Mouse (Mus musculus): ENCODE measurements around the gene Tmtc2. TPM values are rescaled to one million over a fixed set of nuclear protein-coding genes. Genes with fewer than 3 reads are reported as not detected.

Tmtc2 gene
- polyA plus RNA-seq, 1 experiment from 2014 or later, result 5.5 TPM

GRCm38 (mm10) chr10:105474162-105474830, 100.0 kb downstream of the Tmtc2 start:
- DNase-seq (ENCODE audit: low spot score) (no peak), ATAC-seq (no peak)

GRCm38 (mm10) chr10:105464378-105464777, 109.9 kb downstream of the Tmtc2 start:
- no peak for ATAC-seq
- H3K36me3 ChIP-seq (ENCODE audit: control insufficient read depth, insufficient read depth, low read length), result no peaks in the 10 kb centered on the region
- H3K27me3 ChIP-seq (replicated peaks; ENCODE audit: control insufficient read depth, insufficient read depth, low read length), result no peaks in the 10 kb centered on the region
- peak; percentile 24 for DNase-seq (ENCODE audit: low spot score)
- H3K4me1 ChIP-seq (ENCODE audit: control insufficient read depth, insufficient read depth, low read length), result no peaks in the 10 kb centered on the region
- no peak overlapping the region for H3K27ac ChIP-seq (ENCODE audit: low read depth, low read length)
- 47% methylated on average over 4 of the region's 4 CpGs for WGBS
- no peak overlapping the region for H3K4me2 ChIP-seq (ENCODE audit: low read length)
- H3K9me3 ChIP-seq (replicated peaks; ENCODE audit: control insufficient read depth, low read length), result no peaks in the 10 kb centered on the region
- no peak overlapping the region for H3K9ac ChIP-seq (ENCODE audit: low read length)
- H3K4me3 ChIP-seq (ENCODE audit: low read depth, low read length), result no peak overlapping the region

More at GRCm38 (mm10) chr10:105474162-105474830, 100.0 kb downstream of the Tmtc2 start:
- Histone ChIP-seq H3K27me3 (replicated peaks; ENCODE audit: control insufficient read depth, insufficient read depth, low read length) (no peaks in the 10 kb centered on the region), H3K4me1 (ENCODE audit: control insufficient read depth, insufficient read depth, low read length) (peaks cover 1% of the 10 kb centered on the region; the same call in 1 of the 2 replicates), H3K9ac (ENCODE audit: low read length) (no peak overlapping the region), H3K4me2 (ENCODE audit: low read length) (no peak overlapping the region), H3K36me3 (ENCODE audit: control insufficient read depth, insufficient read depth, low read length) (no peaks in the 10 kb centered on the region), H3K4me3 (ENCODE audit: low read depth, low read length) (no peak overlapping the region), H3K27ac (ENCODE audit: low read depth, low read length) (no peak overlapping the region), H3K9me3 (replicated peaks; ENCODE audit: control insufficient read depth, low read length) (no peaks in the 10 kb centered on the region)
- WGBS, result 68% methylated on average over 6 of the region's 6 CpGs

GRCm38 (mm10) chr10:105453441-105453840, 120.8 kb downstream of the Tmtc2 start:
- Histone ChIP-seq H3K27ac (ENCODE audit: low read depth, low read length) (no peak overlapping the region), H3K27me3 (replicated peaks; ENCODE audit: control insufficient read depth, insufficient read depth, low read length) (no peaks in the 10 kb centered on the region)

GRCm38 (mm10) chr10:105447191-105447590, 127.1 kb downstream of the Tmtc2 start:
- Histone ChIP-seq H3K4me2 (ENCODE audit: low read length) (no peak overlapping the region), H3K9me3 (replicated peaks; ENCODE audit: control insufficient read depth, low read length) (no peaks in the 10 kb centered on the region), H3K27me3 (replicated peaks; ENCODE audit: control insufficient read depth, insufficient read depth, low read length) (no peaks in the 10 kb centered on the region), H3K4me3 (ENCODE audit: low read depth, low read length) (no peak overlapping the region), H3K9ac (ENCODE audit: low read length) (no peak overlapping the region), H3K27ac (ENCODE audit: low read depth, low read length) (no peak overlapping the region), H3K4me1 (ENCODE audit: control insufficient read depth, insufficient read depth, low read length) (0 out of 2 replicates have a peak, but pooled peaks cover 3% of the 10 kb centered on the region), H3K36me3 (ENCODE audit: control insufficient read depth, insufficient read depth, low read length) (no peaks in the 10 kb centered on the region)
- whole genome bisulfite sequencing, result 96% methylated on average over 2 of the region's 2 CpGs
- ATAC-seq (no peak), DNase-seq (ENCODE audit: low spot score) (no peak)

More at GRCm38 (mm10) chr10:105453441-105453840, 120.8 kb downstream of the Tmtc2 start:
- Histone ChIP-seq H3K4me3 (ENCODE audit: low read depth, low read length) (no peak overlapping the region), H3K9me3 (replicated peaks; ENCODE audit: control insufficient read depth, low read length) (no peaks in the 10 kb centered on the region), H3K36me3 (ENCODE audit: control insufficient read depth, insufficient read depth, low read length) (no peaks in the 10 kb centered on the region), H3K9ac (ENCODE audit: low read length) (no peak overlapping the region), H3K4me2 (ENCODE audit: low read length) (no peak overlapping the region), H3K4me1 (ENCODE audit: control insufficient read depth, insufficient read depth, low read length) (no peaks in the 10 kb centered on the region)
- DNase-seq (ENCODE audit: low spot score) (no peak), ATAC-seq (no peak)
- 80% methylated on average over 8 of the region's 8 CpGs for WGBS

GRCm38 (mm10) chr10:105444309-105444708, 129.9 kb downstream of the Tmtc2 start:
- H3K36me3 ChIP-seq (ENCODE audit: control insufficient read depth, insufficient read depth, low read length), result no peaks in the 10 kb centered on the region
- no peaks in the 10 kb centered on the region for H3K9me3 ChIP-seq (replicated peaks; ENCODE audit: control insufficient read depth, low read length)
- no peak overlapping the region for H3K4me3 ChIP-seq (ENCODE audit: low read depth, low read length)
- no peak for ATAC-seq
- DNase-seq (ENCODE audit: low spot score), result no peak
- no peaks in the 10 kb centered on the region for H3K27me3 ChIP-seq (replicated peaks; ENCODE audit: control insufficient read depth, insufficient read depth, low read length)
- 87% methylated on average over 3 of the region's 3 CpGs for WGBS
- no peak overlapping the region for H3K9ac ChIP-seq (ENCODE audit: low read length)
- no peak overlapping the region for H3K4me2 ChIP-seq (ENCODE audit: low read length)
- H3K4me1 ChIP-seq (ENCODE audit: control insufficient read depth, insufficient read depth, low read length), result 0 out of 2 replicates have a peak, but pooled peaks cover 3% of the 10 kb centered on the region
- H3K27ac ChIP-seq (ENCODE audit: low read depth, low read length), result no peak overlapping the region

GRCm38 (mm10) chr10:105434879-105435278, 139.4 kb downstream of the Tmtc2 start:
- ATAC-seq (no peak), DNase-seq (ENCODE audit: low spot score) (peak; percentile 48)
- Histone ChIP-seq H3K27me3 (replicated peaks; ENCODE audit: control insufficient read depth, insufficient read depth, low read length) (no peaks in the 10 kb centered on the region; the same call in 1 of the 2 replicates), H3K36me3 (ENCODE audit: control insufficient read depth, insufficient read depth, low read length) (no peaks in the 10 kb centered on the region), H3K9me3 (replicated peaks; ENCODE audit: control insufficient read depth, low read length) (no peaks in the 10 kb centered on the region), H3K4me1 (ENCODE audit: control insufficient read depth, insufficient read depth, low read length) (peaks cover 6% of the 10 kb centered on the region; the same call in 1 of the 2 replicates), H3K27ac (ENCODE audit: low read depth, low read length) (no peak overlapping the region), H3K9ac (ENCODE audit: low read length) (no peak overlapping the region), H3K4me3 (ENCODE audit: low read depth, low read length) (no peak overlapping the region), H3K4me2 (ENCODE audit: low read length) (no peak overlapping the region)
- WGBS, result 70% methylated on average over 5 of the region's 5 CpGs

- Histone ChIP-seq H3K27me3 (replicated peaks; ENCODE audit: control insufficient read depth, insufficient read depth, low read length) (no peaks in the 10 kb centered on the region; the same call in 1 of the 2 replicates), H3K36me3 (ENCODE audit: control insufficient read depth, insufficient read depth, low read length) (no peaks in the 10 kb centered on the region), H3K27ac (ENCODE audit: low read depth, low read length) (no peak overlapping the region), H3K9me3 (replicated peaks; ENCODE audit: control insufficient read depth, low read length) (no peaks in the 10 kb centered on the region), H3K4me1 (ENCODE audit: control insufficient read depth, insufficient read depth, low read length) (peaks cover 6% of the 10 kb centered on the region; the same call in 1 of the 2 replicates), H3K9ac (ENCODE audit: low read length) (no peak overlapping the region), H3K4me3 (ENCODE audit: low read depth, low read length) (no peak overlapping the region), H3K4me2 (ENCODE audit: low read length) (no peak overlapping the region)
- 41% methylated on average over 3 of the region's 3 CpGs for WGBS
- DNase-seq (ENCODE audit: low spot score) (no peak), ATAC-seq (no peak)
These were observed 143.4 kb downstream of the Tmtc2 start for GRCm38 (mm10) chr10:105430885-105431284.

GRCm38 (mm10) chr10:105430232-105430631, 144.0 kb downstream of the Tmtc2 start:
- no peak for DNase-seq (ENCODE audit: low spot score)
- Histone ChIP-seq H3K9ac (ENCODE audit: low read length) (no peak overlapping the region), H3K36me3 (ENCODE audit: control insufficient read depth, insufficient read depth, low read length) (no peaks in the 10 kb centered on the region), H3K4me1 (ENCODE audit: control insufficient read depth, insufficient read depth, low read length) (peaks cover 6% of the 10 kb centered on the region; the same call in 1 of the 2 replicates), H3K4me2 (ENCODE audit: low read length) (no peak overlapping the region), H3K27me3 (replicated peaks; ENCODE audit: control insufficient read depth, insufficient read depth, low read length) (peaks cover 4% of the 10 kb centered on the region; the same call in 1 of the 2 replicates), H3K9me3 (replicated peaks; ENCODE audit: control insufficient read depth, low read length) (no peaks in the 10 kb centered on the region), H3K4me3 (ENCODE audit: low read depth, low read length) (no peak overlapping the region), H3K27ac (ENCODE audit: low read depth, low read length) (no peak overlapping the region)
- WGBS, result 76% methylated on average over 5 of the region's 5 CpGs
- no peak for ATAC-seq

GRCm38 (mm10) chr10:105428080-105428479, 146.2 kb downstream of the Tmtc2 start:
- Histone ChIP-seq H3K27me3 (replicated peaks; ENCODE audit: control insufficient read depth, insufficient read depth, low read length) (peaks cover 4% of the 10 kb centered on the region; the same call in 1 of the 2 replicates), H3K4me1 (ENCODE audit: control insufficient read depth, insufficient read depth, low read length) (peaks cover 11% of the 10 kb centered on the region), H3K9ac (ENCODE audit: low read length) (no peak overlapping the region), H3K9me3 (replicated peaks; ENCODE audit: control insufficient read depth, low read length) (no peaks in the 10 kb centered on the region), H3K36me3 (ENCODE audit: control insufficient read depth, insufficient read depth, low read length) (no peaks in the 10 kb centered on the region), H3K4me2 (ENCODE audit: low read length) (no peak overlapping the region), H3K27ac (ENCODE audit: low read depth, low read length) (no peak overlapping the region), H3K4me3 (ENCODE audit: low read depth, low read length) (no peak overlapping the region)
- 77% methylated on average over 5 of the region's 5 CpGs for WGBS
- DNase-seq (ENCODE audit: low spot score) (no peak), ATAC-seq (no peak)
